Mouse (Mus musculus) CH12F3 (cell line): Measurements from ENCODE around the gene Abt1.

ENCODE experiments used
- in situ Hi-C: fragments of 300-500 bp; cut with MboI; formaldehyde crosslinking; loops from 2 replicates; pipeline ENCODE4 v1.14.3; 2020; ENCODE audit warnings: low sequenced_read_pairs

Abt1 gene

GRCm38 (mm10) chr13:23444451-23444850, 20.8 kb upstream of the Abt1 start:
- in situ Hi-C loops, result loop anchor here (25.0 kb wide), 1 partner anchor 1432 kb away; the partner anchor contains the start of gene Prss16

- in situ Hi-C loops, result loop anchor here (10.0 to 25.0 kb wide), 3 partner anchors 155 to 1505 kb away; partner anchors contain the start of gene Prss16
Measured at GRCm38 (mm10) chr13:23439901-23440300, 16.2 kb upstream of the Abt1 start.

GRCm38 (mm10) chr13:23438521-23438920, 14.9 kb upstream of the Abt1 start:
- in situ Hi-C loops, result loop anchor here (10.0 to 25.0 kb wide), 3 partner anchors 156 to 1504 kb away; partner anchors contain the start of gene Prss16

GRCm38 (mm10) chr13:23437908-23438307, 14.2 kb upstream of the Abt1 start:
- in situ Hi-C loops, result loop anchor here (10.0 to 25.0 kb wide), 3 partner anchors 157 to 1503 kb away; partner anchors contain the start of gene Prss16

GRCm38 (mm10) chr13:23436861-23437822, 13.5 kb upstream of the Abt1 start:
- in situ Hi-C loops, result loop anchor here (10.0 to 25.0 kb wide), 3 partner anchors 158 to 1502 kb away; partner anchors contain the start of gene Prss16

GRCm38 (mm10) chr13:23436231-23436661, 12.6 kb upstream of the Abt1 start:
- in situ Hi-C loops, result loop anchor here (10.0 to 25.0 kb wide), 3 partner anchors 159 to 1501 kb away; partner anchors contain the start of gene Prss16

GRCm38 (mm10) chr13:23435676-23436075, 12.0 kb upstream of the Abt1 start:
- in situ Hi-C loops, result loop anchor here (10.0 to 25.0 kb wide), 3 partner anchors 159 to 1501 kb away; partner anchors contain the start of gene Prss16

- in situ Hi-C loops, result loop anchor here (10.0 to 25.0 kb wide), 3 partner anchors 160 to 1500 kb away; partner anchors contain the start of gene Prss16
Measured at GRCm38 (mm10) chr13:23435241-23435640, 11.6 kb upstream of the Abt1 start.

- in situ Hi-C loops, result loop anchor here (5.0 to 25.0 kb wide), 4 partner anchors 83 to 1500 kb away; partner anchors contain the start of gene Prss16
Measured at GRCm38 (mm10) chr13:23434426-23434825, 10.8 kb upstream of the Abt1 start.

GRCm38 (mm10) chr13:23433801-23434200, 10.1 kb upstream of the Abt1 start:
- in situ Hi-C loops, result loop anchor here (5.0 to 25.0 kb wide), 4 partner anchors 84 to 1499 kb away; partner anchors contain the start of gene Prss16

GRCm38 (mm10) chr13:23433206-23433605, 9.5 kb upstream of the Abt1 start:
- in situ Hi-C loops, result loop anchor here (5.0 to 25.0 kb wide), 4 partner anchors 84 to 1498 kb away; partner anchors contain the start of gene Prss16

- in situ Hi-C loops, result loop anchor here (5.0 to 25.0 kb wide), 4 partner anchors 85 to 1498 kb away; partner anchors contain the start of gene Prss16
Measured at GRCm38 (mm10) chr13:23432562-23433201, 9.0 kb upstream of the Abt1 start.

- in situ Hi-C loops, result loop anchor here (5.0 to 25.0 kb wide), 4 partner anchors 86 to 1497 kb away; partner anchors contain the start of gene Prss16
Measured at GRCm38 (mm10) chr13:23431351-23431771, 7.7 kb upstream of the Abt1 start.

- in situ Hi-C loops, result loop anchor here (5.0 to 25.0 kb wide), 4 partner anchors 87 to 1496 kb away; partner anchors contain the start of gene Prss16
Measured at GRCm38 (mm10) chr13:23430734-23431133, 7.1 kb upstream of the Abt1 start.

GRCm38 (mm10) chr13:23429771-23430380, 6.2 kb upstream of the Abt1 start:
- in situ Hi-C loops, result loop anchor here (5.0 to 25.0 kb wide), 4 partner anchors 87 to 1495 kb away; partner anchors contain the start of gene Prss16

- in situ Hi-C loops, result loop anchor here (25.0 kb wide), 1 partner anchor 1416 kb away; the partner anchor contains the start of gene Prss16
Measured at GRCm38 (mm10) chr13:23428166-23428993, 4.7 kb upstream of the Abt1 start.

GRCm38 (mm10) chr13:23427401-23427910, 3.8 kb upstream of the Abt1 start:
- in situ Hi-C loops, result loop anchor here (25.0 kb wide), 1 partner anchor 1415 kb away; the partner anchor contains the start of gene Prss16

GRCm38 (mm10) chr13:23426922-23427321, 3.3 kb upstream of the Abt1 start:
- in situ Hi-C loops, result loop anchor here (25.0 kb wide), 1 partner anchor 1415 kb away; the partner anchor contains the start of gene Prss16
